Mouse (Mus musculus): ENCODE measurements at regions not wholly inside any gene's neighbourhood (a gene's known extent, or its start where the extent isn't known, plus 50 kb on each side); places are given as distances from the start of the nearest gene placed in this dataset.

GRCm38 (mm10) chr14:71159556-71159955 is 559.9 kb upstream of the Fam160b2 start:
- TF ChIP-seq POLR2A (IDR thresholded peaks at IDR 0.05; ENCODE audit: extremely low read depth, insufficient read depth, low read length) (no peak), CTCF (IDR thresholded peaks at IDR 0.05; ENCODE audit: low read depth, low read length) (no peak)
